Mouse (Mus musculus) embryonic stem cell, embryonic (primary cell): ENCODE results near the gene Nxpe2.

Experiments
- CTCF ChIA-PET, 4 experiments: fragments of 300-600 bp in 2 of 4; fragments of 350-600 bp in 2 of 4; sonication (Branson Sonifier 250); formaldehyde crosslinking; loops; one replicate each; lab custom pipeline; 2022; ENCODE audit warnings: inconsistent platforms in 2 of 4; lab: Charles Lee
- POLR2A ChIA-PET, 4 experiments: fragments of 300-600 bp in 2 of 4; fragments of 350-600 bp in 2 of 4; sonication (Branson Sonifier 250); formaldehyde crosslinking; loops; one replicate each; lab custom pipeline; 2022; ENCODE audit warnings: antibody characterized with exemption in 4 of 4, inconsistent platforms in 1 of 4; lab: Charles Lee

Nxpe2 gene

GRCm38 (mm10) chr9:48353148-48353698 is at the start of gene Nxpe2:
TSS of gene Nxpe2 (minus strand) at chr9:48353454.
- ChIA-PET CTCF (interaction anchor here in 1 of 4 experiments (4.3 kb wide), 1 partner anchor 86 kb away, joined by 22 read pairs; no protein-coding TSS in a partner anchor), POLR2A (interaction anchor here in 1 of 4 experiments (1.0 to 1.3 kb wide), 2 partner anchors 55 to 86 kb away, joined by 3 read pairs; no protein-coding TSS in a partner anchor)

GRCm38 (mm10) chr9:48389983-48390382 is 36.7 kb upstream of the Nxpe2 start:
- ChIA-PET CTCF (interaction anchor here in 1 of 4 experiments (0.7 kb wide), 1 partner anchor 1087 kb away, joined by 3 read pairs; no protein-coding TSS in a partner anchor), POLR2A (no interaction called here)

GRCm38 (mm10) chr9:48388451-48388850 is 35.2 kb upstream of the Nxpe2 start:
- ChIA-PET CTCF (interaction anchor here in 1 of 4 experiments (0.9 kb wide), 1 partner anchor 78 kb away, joined by 4 read pairs; no protein-coding TSS in a partner anchor), POLR2A (no interaction called here)

DNA sequence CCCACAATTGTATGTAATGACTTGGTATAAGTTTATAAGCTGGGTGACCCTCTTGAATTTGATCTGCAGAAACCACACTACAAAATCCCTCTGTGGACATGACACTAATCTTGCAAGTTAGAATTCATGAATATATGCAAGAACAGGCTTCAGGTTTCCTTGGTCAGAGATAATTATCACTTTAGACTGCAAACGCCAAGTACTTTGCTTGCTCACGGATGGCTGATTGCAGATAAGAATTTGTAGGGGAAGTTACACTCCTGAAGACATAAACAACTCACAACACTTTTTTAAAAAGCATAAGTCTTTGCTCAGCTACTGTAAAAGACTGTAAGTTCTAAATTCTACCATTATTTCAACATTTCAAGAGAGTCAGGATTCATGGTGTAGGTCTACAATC is 21.1 kb upstream of the Nxpe2 start:
- POLR2A ChIA-PET: no interaction called here

GRCm38 (mm10) chr9:48373232-48373878 is 20.1 kb upstream of the Nxpe2 start:
- CTCF ChIA-PET: interaction anchor here in 1 of 4 experiments (0.6 kb wide), 1 partner anchor 19 kb away, joined by 3 read pairs; no protein-coding TSS in a partner anchor
- POLR2A ChIA-PET: no interaction called here

More for the DNA sequence above, 21.1 kb upstream of the Nxpe2 start:
- CTCF ChIA-PET: no interaction called here

DNA sequence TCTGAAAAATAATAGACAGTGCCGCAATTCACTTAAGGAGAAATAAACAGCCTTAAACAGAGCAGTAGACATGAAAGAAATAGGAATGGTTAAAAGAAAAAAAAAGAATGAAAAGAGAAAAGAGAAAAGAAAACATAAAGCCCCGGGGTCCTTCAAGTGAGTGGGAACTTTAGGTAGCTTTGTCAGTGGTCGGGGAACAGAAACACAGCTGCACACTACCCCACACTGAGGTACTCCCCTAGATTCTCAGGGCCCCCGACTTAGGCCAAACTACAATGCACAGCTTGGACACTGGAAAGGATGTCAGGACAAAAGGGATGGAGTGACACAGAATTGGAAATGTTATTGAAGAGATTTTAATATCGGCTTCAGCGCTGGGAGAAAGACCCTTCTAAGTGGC is 9.5 kb upstream of the Nxpe2 start:
- CTCF ChIA-PET: no interaction called here
- POLR2A ChIA-PET: no interaction called here

- POLR2A ChIA-PET: interaction anchor here in 1 of 4 experiments (0.7 kb wide), 1 partner anchor 95 kb away, joined by 3 read pairs; no protein-coding TSS in a partner anchor
- CTCF ChIA-PET: interaction anchor here in 1 of 4 experiments (1.7 kb wide), 1 partner anchor 95 kb away, joined by 6 read pairs; no protein-coding TSS in a partner anchor
Measured at GRCm38 (mm10) chr9:48361815-48362631, 8.8 kb upstream of the Nxpe2 start.

GRCm38 (mm10) chr9:48360826-48361225 is 7.6 kb upstream of the Nxpe2 start:
- ChIA-PET POLR2A (no interaction called here), CTCF (interaction anchor here in 1 of 4 experiments (1.7 kb wide), 1 partner anchor 94 kb away, joined by 6 read pairs; no protein-coding TSS in a partner anchor)

- ChIA-PET POLR2A (no interaction called here), CTCF (interaction anchor here in 3 of 4 experiments (0.6 to 4.3 kb wide), 4 partner anchors 24 to 415 kb away, joined by 3 to 22 read pairs (median 4); no protein-coding TSS in a partner anchor)
Measured at GRCm38 (mm10) chr9:48357097-48357496, 3.8 kb upstream of the Nxpe2 start.

DNA sequence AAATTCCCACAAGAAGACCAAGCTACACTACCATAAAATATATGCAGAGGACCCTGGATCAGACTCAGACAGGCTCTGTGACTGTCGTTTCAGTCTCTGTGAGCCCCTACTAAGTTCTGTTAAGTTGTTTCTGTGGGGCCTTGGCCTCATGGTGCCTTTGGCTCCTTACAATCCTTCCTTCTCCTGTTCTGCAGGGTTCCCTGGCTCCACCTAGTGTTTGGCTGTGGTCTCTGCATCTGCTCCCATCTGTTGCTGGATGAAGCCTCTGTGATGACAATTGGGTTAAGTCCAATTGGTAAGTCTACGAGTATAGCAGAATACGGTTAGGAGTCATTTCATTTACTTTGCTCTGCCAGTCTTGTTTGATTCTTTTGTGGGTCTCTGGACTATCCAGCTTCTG is 1.5 kb upstream of the Nxpe2 start:
- CTCF ChIA-PET: interaction anchor here in 2 of 4 experiments (0.7 to 4.3 kb wide), 3 partner anchors 71 to 88 kb away, joined by 3 to 22 read pairs (median 6); no protein-coding TSS in a partner anchor

DNA sequence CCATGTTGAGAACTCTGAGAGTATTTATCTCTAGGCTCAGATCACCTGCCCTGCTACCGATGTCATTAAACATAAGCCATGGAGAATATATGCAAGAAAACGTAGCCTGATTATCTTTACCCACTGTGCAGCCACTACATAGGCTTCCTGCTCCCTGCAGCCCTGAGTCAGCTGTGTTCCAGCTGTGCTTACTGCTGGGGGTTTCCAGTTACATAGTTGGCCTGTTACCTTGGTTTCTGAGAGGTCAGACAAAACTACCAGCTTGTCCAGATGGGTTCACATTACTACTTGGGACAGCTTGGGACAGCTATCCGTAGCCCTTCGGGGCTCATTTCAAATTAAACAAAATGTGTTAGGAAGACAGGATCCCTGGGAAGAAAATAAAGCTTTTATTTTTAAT is 868 bp upstream of the Nxpe2 start:
- POLR2A ChIA-PET: interaction anchor here in 2 of 4 experiments (0.6 to 1.3 kb wide), 4 partner anchors 56 to 1442 kb away, joined by 3 to 5 read pairs (median 4); no protein-coding TSS in a partner anchor
- CTCF ChIA-PET: interaction anchor here in 3 of 4 experiments (0.9 to 4.3 kb wide), 3 partner anchors 87 kb away, joined by 4 to 22 read pairs (median 6); no protein-coding TSS in a partner anchor

More for the DNA sequence above, 1.5 kb upstream of the Nxpe2 start:
- POLR2A ChIA-PET: interaction anchor here in 1 of 4 experiments (0.6 to 1.3 kb wide), 2 partner anchors 88 to 278 kb away, joined by 4 to 5 read pairs; no protein-coding TSS in a partner anchor

GRCm38 (mm10) chr9:48345866-48346265 is 7.4 kb downstream of the Nxpe2 start:
- ChIA-PET CTCF (interaction anchor here in 2 of 4 experiments (0.6 kb wide), 3 partner anchors 73 to 604 kb away, joined by 3 read pairs; no protein-coding TSS in a partner anchor), POLR2A (no interaction called here)

DNA sequence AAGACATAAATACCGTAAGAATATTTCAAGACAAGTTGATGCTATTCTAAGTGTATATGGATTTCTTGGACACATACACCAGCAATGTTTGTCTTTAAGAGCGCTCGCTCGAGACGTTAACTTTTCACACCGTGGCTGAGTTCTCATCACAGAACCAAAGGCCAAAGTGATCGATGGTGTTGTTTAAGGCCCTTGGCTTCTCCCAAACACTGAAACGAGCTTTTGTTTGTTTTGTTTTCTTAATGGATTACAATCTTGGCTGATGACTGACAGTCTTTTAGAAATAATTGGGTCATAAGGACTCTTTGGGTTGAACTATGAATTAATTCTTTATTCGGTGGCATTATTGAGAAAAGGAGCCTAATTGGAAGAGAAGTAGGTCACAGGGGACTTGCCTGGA is 7.8 kb downstream of the Nxpe2 start:
- CTCF ChIA-PET: interaction anchor here in 1 of 4 experiments (0.6 kb wide), 1 partner anchor 604 kb away, joined by 3 read pairs; no protein-coding TSS in a partner anchor
- POLR2A ChIA-PET: no interaction called here

- ChIA-PET POLR2A (interaction anchor here in 1 of 4 experiments (0.9 kb wide), 1 partner anchor 13 kb away, joined by 4 read pairs; no protein-coding TSS in a partner anchor), CTCF (interaction anchor here in 2 of 4 experiments (0.6 kb wide), 2 partner anchors 23 to 229 kb away, joined by 3 read pairs; no protein-coding TSS in a partner anchor)
Measured at GRCm38 (mm10) chr9:48340708-48341380, 12.4 kb downstream of the Nxpe2 start.

DNA sequence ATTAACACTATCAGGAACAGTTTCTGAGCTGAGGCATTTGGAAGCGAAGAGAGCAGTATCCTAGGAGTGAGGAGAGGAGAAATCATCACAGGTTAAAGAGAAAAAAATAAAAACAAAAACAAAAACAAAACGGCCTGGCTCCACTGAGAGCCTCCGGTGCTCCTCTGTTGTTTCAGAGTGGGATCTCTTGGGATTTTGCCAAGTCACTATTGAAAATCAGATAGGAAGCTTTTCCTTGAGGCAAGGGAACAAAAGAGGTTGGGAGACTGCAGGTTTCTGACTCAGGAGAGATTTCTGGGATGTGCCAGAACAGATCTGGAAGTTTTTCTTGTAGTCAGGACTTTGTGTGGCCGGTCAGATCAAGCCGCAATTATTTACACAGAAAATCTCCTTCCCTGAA is 13.7 kb downstream of the Nxpe2 start:
- CTCF ChIA-PET: no interaction called here
- POLR2A ChIA-PET: interaction anchor here in 1 of 4 experiments (0.6 kb wide), 1 partner anchor 1307 kb away, joined by 3 read pairs; no protein-coding TSS in a partner anchor

GRCm38 (mm10) chr9:48338783-48339455 is 14.3 kb downstream of the Nxpe2 start:
- POLR2A ChIA-PET: interaction anchor here in 1 of 4 experiments (0.6 kb wide), 1 partner anchor 1306 kb away, joined by 3 read pairs; no protein-coding TSS in a partner anchor
- CTCF ChIA-PET: no interaction called here

- POLR2A ChIA-PET: no interaction called here
- CTCF ChIA-PET: no interaction called here
Measured at GRCm38 (mm10) chr9:48329597-48329996, 23.7 kb downstream of the Nxpe2 start.
